Mouse (Mus musculus) gastrocnemius, adult 2 months (tissue): ENCODE results near the gene Epm2a. TPM values are rescaled to one million over a fixed set of nuclear protein-coding genes. Genes with fewer than 3 reads are reported as not detected.
A peak's percentile ranks its signal among the peaks of the same experiment; 100 is the strongest.
"Not testable (repeated sequence)": the region's sequence is repeated elsewhere in the genome, so short reads cannot be mapped to it uniquely, and the experiment has no call there.

ENCODE experiments used
- DNase-seq: peaks from one replicate; pipeline ENCODE4 v3.0.0; 2022
- H3K27ac ChIP-seq: fragments of 200-600 bp; 2 replicates; pipeline ENCODE4 v1.8.1; 2022; ENCODE audit warnings: mild to moderate bottlenecking
- H3K4me3 ChIP-seq: fragments of 200-600 bp; 2 replicates; pipeline ENCODE4 v1.8.1; 2022; ENCODE audit warnings: mild to moderate bottlenecking, moderate library complexity
- CTCF ChIP-seq: fragments of 200-600 bp; IDR thresholded peaks from 2 replicates; pipeline ENCODE4 v1.8.1; 2022; ENCODE audit warnings: antibody characterized with exemption, mild to moderate bottlenecking, moderate library complexity
- intact Hi-C: fragments of 180-260 bp; cut with DNase I; formaldehyde crosslinking; loops from one replicate; pipeline ENCODE4 v1.15.1; 2025
- total RNA-seq, 2 experiments: library from RNA; stranded (reverse); gene quantifications; 2 replicates each; pipeline ENCODE4 v1.2.3; 2021

The Epm2a gene
- total RNA-seq, 2 experiments from 2014 or later, result 90.9 to 91.5 TPM

DNA sequence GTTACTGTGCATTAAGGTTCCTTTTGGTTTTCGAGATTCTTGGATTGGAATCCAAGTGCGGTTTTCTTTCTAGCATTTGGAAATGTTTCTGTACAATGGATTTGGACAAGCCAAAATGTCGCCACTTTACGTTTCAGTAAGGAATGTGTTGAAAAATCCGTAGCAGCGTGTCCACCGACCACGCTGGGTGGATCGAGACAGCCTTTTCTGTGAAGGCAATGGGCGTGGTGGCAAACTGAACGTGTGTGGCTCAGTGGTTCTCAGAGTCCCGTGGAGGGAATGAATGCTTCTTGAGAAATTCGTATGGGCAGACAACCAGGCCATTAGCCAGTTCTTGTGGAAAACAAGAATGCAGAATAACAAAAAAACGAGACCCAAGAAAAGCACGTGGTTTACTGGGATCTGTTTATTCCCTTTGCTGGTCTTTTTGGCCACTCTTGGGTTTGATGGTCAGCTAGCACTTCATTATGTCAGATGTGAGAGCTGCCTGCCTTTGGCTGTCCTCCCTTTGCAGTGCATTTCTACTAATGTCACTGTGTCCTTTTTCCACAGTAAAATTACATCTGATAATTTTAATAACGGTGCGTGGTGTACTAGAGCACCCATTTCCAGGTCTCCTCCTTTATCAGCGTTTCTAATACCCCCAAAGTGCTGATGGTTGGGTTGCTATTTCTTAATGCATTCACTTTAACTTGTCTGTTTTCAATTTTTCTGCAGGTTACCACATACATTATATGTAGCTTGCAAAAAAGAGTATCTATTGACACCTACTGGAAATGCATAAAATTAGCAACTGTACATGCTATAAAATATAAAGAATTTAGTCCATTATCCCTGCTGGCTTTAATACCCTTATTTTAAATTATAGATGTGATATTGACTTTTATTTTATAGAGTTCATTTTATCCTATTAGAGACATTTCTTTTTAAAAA lies 1.6 kb downstream of the Epm2a start:
- DNase-seq, result no peak
- Histone ChIP-seq H3K27ac (peak overlapping the region; percentile 96), H3K4me3 (peak overlapping the region; percentile 93)
- intact Hi-C loops, result no loop called here
- TF ChIP-seq CTCF, result no peak

DNA sequence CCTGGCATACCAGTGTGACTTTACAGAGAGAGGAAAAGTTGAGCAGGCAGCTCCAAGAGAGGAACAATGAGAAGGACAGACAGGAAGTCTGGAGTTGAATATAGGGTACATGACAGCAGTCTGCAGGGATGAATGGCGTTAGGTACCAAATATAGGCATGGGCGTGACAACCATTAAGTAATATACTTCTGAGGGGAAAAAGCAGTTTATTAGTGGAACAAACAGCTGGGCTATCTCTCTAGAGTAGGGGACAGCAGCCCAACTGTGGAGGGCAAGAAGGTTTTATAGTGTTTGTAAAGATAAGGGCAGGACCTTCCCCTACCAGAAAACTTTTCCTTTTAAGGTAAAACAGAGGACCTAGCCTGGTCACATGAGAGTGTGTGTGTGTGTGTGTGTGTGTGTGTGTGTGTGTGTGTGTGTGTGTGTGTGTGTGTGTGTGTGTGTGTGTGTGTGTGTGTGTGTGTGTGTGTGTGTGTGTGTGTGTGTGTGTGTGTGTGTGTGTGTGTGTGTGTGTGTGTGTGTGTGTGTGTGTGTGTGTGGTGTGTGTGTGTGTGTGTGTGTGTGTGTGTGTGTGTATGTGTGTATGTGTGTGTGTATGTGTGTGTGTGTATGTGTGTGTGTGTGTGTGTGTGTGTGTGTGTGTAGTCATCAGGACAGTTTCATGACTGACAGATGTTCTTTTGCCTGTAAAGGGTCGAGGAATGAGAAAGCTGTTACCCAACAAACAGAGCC lies 7.2 kb downstream of the Epm2a start:
- DNase-seq, H3K4me3 ChIP-seq, H3K27ac ChIP-seq, intact Hi-C loops: not testable (repeated sequence)

DNA sequence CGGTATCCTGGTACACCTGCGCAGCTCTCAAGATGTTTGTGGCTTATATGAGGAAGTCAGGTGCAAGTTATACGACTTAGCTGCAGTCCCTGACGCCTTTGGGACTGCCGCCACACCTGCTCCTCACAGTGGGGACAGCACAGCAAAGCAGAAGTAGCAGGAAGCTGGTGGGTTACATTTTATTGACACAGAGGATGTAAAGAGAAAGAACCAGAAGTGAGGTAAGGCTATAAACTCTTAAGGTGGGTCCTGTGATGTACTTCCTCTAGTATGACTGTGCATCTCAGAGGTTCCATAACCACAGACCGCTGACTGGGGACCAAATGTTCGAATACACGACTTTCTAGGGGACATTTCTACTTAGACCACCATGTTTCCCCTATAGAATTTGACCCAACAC lies 11.4 kb downstream of the Epm2a start:
- DNase-seq, result no peak
- intact Hi-C loops, result no loop called here
- TF ChIP-seq CTCF, result no peak

DNA sequence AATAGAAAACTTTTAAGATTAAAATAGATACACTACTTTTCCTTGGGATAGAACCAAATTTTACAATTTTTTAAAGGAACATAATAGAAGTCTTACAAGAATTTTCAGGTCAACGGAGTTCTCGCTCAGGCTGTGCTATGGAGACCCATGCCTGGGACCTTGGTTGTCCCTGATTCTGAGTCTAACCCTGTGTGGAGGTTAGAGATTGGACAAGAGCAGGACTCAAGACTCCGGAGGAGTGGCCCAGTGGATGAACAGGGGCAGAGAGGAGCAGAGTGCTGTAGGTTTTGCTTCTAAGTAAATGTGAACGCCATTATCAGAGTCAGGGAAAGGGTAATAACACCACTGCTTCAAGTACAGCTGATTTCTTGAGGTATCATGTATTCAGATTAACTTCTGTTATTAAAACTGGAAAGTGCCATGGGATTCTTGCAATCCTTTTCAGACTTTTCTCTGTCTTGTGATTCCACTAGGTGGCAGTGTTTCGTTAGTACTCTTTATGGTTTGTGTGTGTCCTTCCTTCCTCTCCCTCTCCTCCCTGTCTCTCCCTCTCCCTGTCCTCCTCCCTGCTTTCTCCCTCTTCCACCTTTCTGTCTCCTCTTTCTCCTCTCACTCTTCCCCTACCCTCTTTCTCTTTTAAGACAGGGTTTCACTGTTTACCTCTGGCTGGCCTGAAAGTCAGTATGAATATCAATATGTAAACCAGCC lies 18.9 kb downstream of the Epm2a start:
- peak; percentile 75 for TF ChIP-seq CTCF
- Histone ChIP-seq H3K27ac (no peak overlapping the region), H3K4me3 (no peak overlapping the region)
- DNase-seq, result no peak
- intact Hi-C loops, result loop anchor here (10.0 kb wide), 1 partner anchor 93 kb away; no protein-coding TSS in a partner anchor

More for the DNA sequence above, 11.4 kb downstream of the Epm2a start:
- no peak overlapping the region for H3K4me3 ChIP-seq
- H3K27ac ChIP-seq, result no peak overlapping the region

DNA sequence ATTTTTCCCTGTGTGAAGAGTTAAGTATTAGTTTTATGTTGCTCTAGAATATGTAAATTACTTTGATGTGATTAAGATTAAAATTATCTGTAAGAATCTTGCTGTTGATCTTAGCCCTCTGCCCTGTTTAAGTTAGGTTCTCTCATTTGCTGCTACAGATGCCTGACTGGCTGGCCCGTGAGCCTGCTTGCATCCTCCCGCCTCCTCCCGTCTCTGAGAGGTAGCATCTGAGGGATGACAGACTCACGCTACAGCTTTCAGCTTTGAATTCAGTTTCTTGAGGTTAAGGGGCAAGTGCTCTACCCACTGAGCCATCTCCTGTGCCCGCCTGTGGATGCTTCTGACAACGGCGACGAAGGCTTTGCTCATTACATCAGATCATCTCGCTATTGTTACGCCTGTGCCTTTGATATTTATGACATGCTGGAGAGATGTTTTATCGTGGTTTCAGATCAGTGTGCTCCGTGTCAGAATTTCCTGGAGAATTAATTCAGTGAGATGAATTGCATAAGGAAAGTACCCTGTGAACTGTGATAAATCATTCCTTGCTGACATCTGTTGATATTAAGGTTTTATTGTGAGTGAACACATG lies 19.8 kb downstream of the Epm2a start:
- DNase-seq, result no peak

DNA sequence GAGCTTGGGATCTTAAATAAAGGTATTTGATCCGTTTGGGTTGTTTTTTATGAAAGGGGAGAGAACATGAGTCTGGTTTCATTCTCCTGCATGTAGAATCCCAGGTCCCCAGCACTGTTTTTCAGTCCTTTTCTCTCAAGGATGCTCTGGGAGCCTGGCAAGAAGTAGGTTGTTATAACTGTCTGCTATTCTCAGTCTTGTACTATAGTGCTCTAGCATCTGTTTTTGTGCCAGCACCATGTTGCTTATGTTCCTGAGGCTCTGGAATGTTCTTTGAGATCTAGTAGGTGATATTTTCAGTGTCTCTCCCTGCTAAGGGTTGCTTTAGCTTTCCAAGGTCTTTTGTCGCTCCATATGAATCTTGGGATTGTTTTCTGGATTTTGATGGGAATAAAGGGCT lies 38.1 kb downstream of the Epm2a start:
- Histone ChIP-seq H3K27ac (no peak overlapping the region), H3K4me3 (no peak overlapping the region)
- DNase-seq, result no peak
- intact Hi-C loops, result no loop called here
- TF ChIP-seq CTCF, result no peak

More for the DNA sequence above, 19.8 kb downstream of the Epm2a start:
- TF ChIP-seq CTCF, result no peak
- Histone ChIP-seq H3K4me3 (no peak overlapping the region), H3K27ac (no peak overlapping the region)
- intact Hi-C loops, result loop anchor here (10.0 kb wide), 1 partner anchor 92 kb away; no protein-coding TSS in a partner anchor

DNA sequence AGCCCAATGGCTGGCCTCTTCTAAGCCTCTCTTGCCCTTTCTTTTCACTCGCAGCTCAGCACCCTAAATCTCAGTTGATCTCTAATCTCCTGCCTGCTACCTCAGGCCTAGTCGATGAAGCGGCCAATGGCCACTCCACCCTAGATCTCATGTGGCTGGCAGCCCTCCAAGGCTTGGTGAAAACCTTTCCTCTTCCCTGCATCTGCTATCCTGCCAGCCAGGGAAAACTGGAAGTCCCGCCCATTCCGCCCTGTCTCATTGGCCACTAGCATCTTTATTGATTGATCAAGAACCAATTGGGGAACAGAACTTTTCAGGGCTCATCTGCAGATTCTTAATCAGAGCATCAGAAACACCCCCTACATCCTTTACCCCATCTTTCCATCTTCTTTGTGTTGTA lies 67.7 kb downstream of the Epm2a start:
- intact Hi-C loops, result no loop called here
- no peak overlapping the region for H3K27ac ChIP-seq
- no peak for DNase-seq
- no peak for TF ChIP-seq CTCF
- H3K4me3 ChIP-seq, result no peak overlapping the region

DNA sequence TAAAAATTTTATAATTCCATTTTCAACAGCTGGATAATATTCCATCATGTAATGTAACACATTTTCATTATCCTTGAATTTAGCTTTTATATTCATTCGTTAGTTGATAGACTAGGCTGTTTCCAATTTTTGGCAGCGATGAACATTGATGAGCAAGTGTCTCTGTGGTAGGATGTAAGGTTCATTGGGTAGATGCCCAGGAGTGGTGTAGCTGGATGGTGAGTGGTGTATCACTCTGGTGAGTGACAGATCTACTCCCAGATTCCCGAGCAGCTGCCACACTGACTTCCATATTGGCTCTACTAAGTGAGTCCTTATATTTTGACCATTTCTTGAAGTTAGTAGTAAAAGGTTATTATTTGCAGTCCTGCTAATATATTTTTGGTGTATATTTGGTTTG lies 76.9 kb downstream of the Epm2a start:
- intact Hi-C loops, result no loop called here
- Histone ChIP-seq H3K27ac (no peak overlapping the region), H3K4me3 (no peak overlapping the region)
- no peak for TF ChIP-seq CTCF
- no peak for DNase-seq

DNA sequence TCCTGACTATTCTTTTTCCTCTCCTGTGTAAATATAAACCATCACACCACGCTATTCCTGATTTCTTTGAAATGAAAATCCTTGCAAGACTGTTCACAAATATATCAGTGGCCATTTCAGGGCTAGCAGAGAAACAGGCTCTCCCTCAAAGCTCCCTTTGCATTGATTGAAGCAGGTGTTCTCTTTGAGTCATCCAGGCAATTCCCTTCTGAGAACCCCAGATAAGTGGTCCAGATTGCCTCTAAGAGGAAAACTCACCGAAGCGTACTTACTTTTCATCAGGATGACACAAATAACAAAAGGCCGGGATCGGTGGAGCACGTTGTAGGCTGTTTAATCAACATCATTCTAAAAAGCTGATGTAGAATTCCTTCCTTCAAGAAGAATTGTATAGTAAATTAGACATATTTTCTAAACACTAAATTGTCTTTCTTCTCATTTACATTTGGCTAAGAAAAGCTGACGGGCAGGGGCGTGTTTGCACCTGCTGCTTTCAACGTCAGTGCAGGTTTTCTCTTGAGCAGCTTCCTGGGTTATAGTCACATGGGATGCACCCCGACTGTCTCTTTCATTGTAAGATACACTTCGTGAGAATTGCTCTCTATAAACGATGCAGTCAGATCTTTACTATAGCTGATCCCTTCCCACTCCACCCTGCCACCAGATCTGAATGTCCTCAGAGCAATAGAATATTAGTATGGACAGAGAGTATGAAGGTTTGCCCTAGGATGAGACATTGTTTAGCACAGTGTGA lies 86.0 kb downstream of the Epm2a start:
- no peak for DNase-seq
- Histone ChIP-seq H3K4me3 (no peak overlapping the region), H3K27ac (no peak overlapping the region)
- TF ChIP-seq CTCF, result no peak
- intact Hi-C loops, result no loop called here

DNA sequence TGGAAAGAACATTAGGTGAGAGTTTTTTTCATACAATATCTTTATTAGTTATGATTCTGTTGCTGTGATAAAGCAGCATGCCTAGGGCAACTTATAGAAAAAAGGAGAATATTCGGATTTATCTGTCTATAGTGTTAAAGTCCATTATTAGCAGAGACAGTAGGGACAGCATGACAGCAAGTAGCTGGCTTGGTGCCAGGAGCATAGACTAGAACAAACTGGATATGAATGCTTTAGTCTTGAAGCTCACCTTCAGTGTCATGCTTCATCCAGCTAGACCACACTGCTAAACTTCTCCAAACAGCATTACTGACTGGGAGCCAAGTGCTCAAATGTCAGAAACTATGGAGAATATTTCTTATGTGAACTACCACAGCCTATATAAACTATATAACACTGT lies 93.8 kb downstream of the Epm2a start:
- no peak overlapping the region for H3K27ac ChIP-seq
- intact Hi-C loops, result no loop called here
- H3K4me3 ChIP-seq, result no peak overlapping the region
- DNase-seq, result no peak
- TF ChIP-seq CTCF, result no peak

DNA sequence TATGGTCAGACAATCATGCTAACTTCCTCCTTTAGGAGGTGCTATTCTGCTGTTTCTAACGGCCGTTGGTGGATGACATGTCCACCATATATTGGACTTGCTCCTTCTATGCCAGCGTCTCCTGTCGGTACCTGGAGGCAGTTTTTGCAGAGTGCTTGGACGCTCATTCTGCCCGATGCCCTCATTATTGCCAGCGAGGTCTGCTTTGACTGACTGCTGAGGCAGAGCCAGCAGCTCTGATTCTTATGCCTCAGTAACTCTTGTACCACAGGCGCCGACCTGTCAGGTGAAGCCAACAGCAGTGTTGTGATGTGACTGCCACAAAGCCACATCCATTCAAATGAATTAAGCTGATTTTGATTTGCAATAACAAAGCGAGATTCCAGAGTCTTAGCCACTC lies 95.3 kb downstream of the Epm2a start:
- no peak overlapping the region for H3K27ac ChIP-seq
- H3K4me3 ChIP-seq, result no peak overlapping the region
- intact Hi-C loops, result no loop called here
- DNase-seq, result no peak
- no peak for TF ChIP-seq CTCF

DNA sequence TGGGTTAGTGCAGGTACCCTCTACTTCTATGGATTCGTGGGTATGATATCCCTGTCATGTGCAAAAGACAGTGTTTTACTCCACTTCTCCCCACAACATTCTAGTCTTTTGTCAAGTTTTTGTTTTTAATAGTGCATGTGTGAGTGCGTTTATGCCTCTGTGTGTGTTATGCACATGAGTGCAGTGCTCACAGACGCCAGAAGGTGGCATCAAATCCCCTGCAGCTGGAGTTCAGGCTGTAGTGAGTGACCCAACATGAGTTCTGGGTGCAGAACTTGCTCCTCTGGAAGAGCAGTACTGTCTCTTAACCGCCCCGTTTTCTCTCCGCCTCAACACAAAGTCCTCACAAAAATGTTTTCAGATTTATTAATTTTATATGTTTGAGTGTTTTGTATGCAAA lies 96.1 kb downstream of the Epm2a start:
- Histone ChIP-seq H3K27ac (no peak overlapping the region), H3K4me3 (no peak overlapping the region)
- no peak for TF ChIP-seq CTCF
- no peak for DNase-seq
- intact Hi-C loops, result no loop called here
